Mouse (Mus musculus) embryonic fibroblast, embryonic 13.5 days (primary cell): ENCODE measurements around the gene Folr2.

Source experiments
- CTCF ChIP-seq: IDR thresholded peaks from 2 replicates; pipeline ENCODE4 v1.5.1; 2011; ENCODE audit warnings: mild to moderate bottlenecking, control low read depth, low read length, moderate library complexity, borderline replicate concordance; ENCODE audit not compliant: insufficient read depth
- POLR2A ChIP-seq: IDR thresholded peaks from 2 replicates; pipeline ENCODE4 v1.6.1; 2011; ENCODE audit warnings: low read depth, mild to moderate bottlenecking, control low read depth, low read length, moderate library complexity

DNA sequence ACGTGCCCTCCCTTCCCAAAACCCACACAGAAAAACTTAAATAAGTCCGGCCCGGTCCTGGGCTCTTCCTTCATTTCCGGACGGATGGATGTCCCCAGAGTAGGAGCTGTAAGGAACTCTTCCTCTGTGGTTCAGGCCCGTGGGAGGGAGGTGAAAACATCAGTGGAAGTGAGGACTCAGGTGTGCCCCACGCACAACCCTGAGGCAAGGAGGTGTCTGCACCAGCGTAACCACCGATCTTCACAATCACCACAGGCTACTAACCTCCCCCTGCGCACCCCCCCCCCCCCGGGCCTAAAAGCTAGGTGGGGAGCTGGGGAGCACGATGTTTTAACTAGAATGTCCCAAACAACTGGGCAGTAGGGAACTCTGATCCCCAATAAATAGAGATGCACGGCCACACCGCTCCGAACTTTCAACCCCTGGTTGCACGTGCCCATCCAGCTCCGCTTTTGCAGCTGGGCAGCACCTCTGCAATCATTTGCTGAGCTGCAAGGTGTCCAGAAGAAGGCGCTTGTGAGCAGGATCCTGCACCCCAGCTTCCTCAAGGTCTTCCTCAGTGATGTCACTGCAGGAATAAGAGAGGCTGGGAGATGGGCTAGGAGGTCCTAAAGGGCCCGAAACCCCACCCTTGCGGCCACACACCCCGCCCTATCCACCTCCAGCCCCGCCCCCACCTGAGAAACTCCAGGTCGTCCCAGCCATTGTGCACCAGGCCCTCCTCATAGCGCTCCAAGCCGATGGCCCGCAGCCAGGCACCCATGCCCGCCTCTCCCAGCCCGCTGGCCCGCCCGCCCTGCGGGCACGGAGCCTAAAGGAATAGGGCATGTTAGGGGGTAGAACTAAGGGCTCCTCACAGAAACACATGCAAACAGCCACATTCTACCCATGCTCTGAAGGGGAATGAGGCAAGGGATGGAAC lies 33.9 kb downstream of the Folr2 start:
- TF ChIP-seq CTCF (peak; percentile 42; the same call in 1 of the 2 replicates), POLR2A (no peak)
